Mouse (Mus musculus) right cerebral cortex, adult 18-20 months (tissue): ENCODE measurements at regions not wholly inside any gene's neighbourhood (a gene's known extent, or its start where the extent isn't known, plus 50 kb on each side); places are given as distances from the start of the nearest gene placed in this dataset.

Experiments
- DNase-seq: peaks from one replicate; pipeline ENCODE4 v3.0.0; 2022; ENCODE audit warnings: mixed read lengths

- no peak for DNase-seq
These were observed 172.8 kb upstream of the Rnd3 start for GRCm38 (mm10) chr2:51321676-51322075.

DNA sequence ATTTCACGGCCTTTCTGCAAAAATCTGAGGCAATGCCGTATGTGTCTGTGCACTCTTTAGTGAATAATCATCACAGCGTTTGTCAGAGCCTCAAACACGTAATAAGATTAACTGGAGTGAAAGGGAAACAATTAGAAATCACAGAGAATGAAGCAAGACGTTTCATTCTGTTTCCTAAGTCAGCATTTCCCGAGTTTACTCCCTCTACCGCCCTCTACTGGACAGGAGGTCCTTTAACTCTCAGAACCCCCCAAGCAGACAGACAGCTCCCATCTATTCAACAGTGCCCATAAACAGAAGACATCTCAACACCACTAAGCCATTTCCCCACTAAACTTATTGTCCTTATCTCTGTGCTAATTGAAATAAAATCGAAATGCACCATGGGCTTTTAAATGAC is 167.5 kb upstream of the Rnd3 start:
- DNase-seq: no peak

- DNase-seq: no peak
These were observed 164.5 kb upstream of the Rnd3 start for GRCm38 (mm10) chr2:51313414-51313813.

GRCm38 (mm10) chr2:51306257-51306656 is 157.3 kb upstream of the Rnd3 start:
- no peak for DNase-seq

GRCm38 (mm10) chr2:51305411-51305810 is 156.5 kb upstream of the Rnd3 start:
- no peak for DNase-seq

GRCm38 (mm10) chr2:51304694-51305093 is 155.8 kb upstream of the Rnd3 start:
- DNase-seq: no peak

DNA sequence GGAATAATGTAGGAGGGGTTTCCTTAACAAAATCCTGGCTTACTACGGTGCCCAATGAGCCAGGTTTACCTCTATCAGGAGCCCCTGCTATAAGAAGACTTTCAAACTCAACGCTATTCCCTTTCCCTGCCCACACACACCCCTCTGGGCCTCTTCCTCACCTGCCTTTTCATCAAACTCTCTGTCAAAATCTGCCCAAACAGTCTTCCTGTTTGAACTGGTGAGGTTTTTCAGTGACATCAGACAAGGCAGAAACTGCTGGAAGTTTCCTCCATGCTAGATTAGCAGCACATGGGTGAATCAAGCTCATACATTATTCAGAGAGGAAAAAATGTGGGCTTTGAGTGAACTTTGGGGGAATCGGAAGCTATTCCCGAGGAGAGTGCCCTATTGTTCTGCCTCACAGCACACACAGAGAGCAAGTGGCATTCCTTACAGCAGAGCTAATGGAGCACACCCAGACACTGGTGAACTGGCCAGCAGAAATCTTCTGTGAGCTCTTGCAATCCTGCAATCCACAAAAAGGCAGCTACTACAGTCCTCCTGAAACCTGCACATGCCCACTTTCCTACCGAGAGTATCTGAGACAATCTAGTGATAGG is 141.8 kb upstream of the Rnd3 start:
- DNase-seq: no peak

DNA sequence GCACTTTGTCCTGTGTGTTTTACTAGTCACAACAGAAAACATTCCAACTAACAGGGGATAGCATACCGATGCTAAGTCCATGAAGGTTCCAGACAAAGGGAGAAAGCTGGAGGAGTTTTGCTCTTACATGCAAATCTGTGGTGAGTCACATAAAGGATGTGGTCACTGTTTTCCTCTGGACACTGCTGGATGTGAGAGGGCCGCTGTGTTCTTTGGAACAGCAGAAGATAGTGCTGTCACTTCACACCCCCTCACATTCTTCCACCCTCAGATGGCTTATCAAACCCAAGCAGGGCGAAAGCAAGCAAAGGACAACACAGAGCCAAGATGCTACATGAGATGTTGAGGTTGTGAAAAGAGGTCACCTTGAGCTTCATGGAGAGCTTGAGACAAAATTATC is 139.8 kb upstream of the Rnd3 start:
- DNase-seq: no peak

- DNase-seq: no peak
These were observed 136.7 kb upstream of the Rnd3 start for GRCm38 (mm10) chr2:51285632-51286031.

GRCm38 (mm10) chr2:51284781-51285225 is 135.9 kb upstream of the Rnd3 start:
- DNase-seq: no peak

DNA sequence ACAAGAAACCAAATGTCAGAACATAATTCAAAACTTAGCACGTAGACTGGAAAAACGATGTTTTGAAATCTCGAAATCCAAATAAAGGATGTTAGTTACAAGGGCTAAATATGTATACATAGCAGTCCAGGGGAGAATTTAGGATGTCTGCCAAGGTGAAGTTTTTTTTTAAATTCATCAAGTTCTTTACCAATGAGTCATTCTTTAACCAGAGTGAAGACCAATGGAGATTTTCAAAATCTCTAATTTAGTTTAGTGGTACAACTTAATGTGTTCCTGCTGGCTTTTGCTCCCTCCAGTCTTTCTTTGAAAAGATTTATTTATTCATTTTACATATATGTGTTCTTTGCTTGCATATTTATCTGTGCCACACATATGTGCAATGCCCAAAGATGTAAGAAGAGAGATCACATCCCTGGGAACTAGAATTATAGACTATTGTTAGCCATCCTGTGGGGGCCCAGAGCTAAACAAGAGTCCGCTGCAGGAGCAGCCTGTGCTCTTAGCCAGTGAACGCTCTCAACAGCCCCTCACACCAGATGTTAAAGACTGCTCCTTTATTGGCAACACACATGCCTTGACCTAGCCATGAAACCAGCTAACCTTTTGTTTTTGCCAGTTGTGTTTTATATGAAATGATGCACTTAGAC is 130.6 kb upstream of the Rnd3 start:
- DNase-seq: no peak

DNA sequence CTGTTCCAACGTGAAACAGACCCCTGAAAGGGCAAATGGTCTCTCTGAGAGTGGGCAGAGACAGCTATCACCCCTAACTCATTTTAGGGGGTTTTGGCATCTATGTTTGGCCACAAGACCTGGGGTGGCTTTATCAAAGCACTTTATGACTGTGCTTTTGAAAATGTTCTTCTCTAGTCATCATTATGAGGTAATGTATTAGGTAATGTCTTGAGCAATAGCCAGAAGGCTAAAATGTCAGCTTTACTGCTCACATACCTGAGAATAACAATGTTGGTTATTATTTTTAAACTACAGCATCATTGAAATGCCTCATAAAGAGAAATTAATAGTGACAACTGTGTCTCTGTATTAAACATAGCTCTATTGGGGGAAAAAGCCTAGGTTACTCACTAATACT is 129.9 kb upstream of the Rnd3 start:
- no peak for DNase-seq

GRCm38 (mm10) chr2:51278356-51278755 is 129.4 kb upstream of the Rnd3 start:
- no peak for DNase-seq

- no peak for DNase-seq
These were observed 127.7 kb upstream of the Rnd3 start for GRCm38 (mm10) chr2:51276591-51276990.

DNA sequence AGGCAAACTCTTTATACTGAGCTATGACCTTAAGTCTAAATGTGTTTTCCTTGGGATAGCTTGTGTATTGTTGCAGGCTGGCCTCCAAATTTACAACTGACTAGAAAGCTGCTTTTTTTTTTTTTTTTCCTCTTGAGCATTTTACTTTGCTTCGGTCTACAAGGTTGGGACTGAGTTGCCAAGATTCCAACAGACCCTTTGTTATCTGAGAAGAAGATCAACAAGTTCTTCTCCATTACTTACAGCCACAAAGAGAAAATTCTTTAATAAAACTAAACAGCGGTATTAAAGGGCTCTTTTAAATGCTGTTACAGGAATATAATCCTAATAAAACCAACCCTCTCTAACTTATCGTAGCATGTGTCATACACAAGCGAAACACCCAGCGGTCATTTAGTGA is 124.4 kb upstream of the Rnd3 start:
- DNase-seq: no peak

DNA sequence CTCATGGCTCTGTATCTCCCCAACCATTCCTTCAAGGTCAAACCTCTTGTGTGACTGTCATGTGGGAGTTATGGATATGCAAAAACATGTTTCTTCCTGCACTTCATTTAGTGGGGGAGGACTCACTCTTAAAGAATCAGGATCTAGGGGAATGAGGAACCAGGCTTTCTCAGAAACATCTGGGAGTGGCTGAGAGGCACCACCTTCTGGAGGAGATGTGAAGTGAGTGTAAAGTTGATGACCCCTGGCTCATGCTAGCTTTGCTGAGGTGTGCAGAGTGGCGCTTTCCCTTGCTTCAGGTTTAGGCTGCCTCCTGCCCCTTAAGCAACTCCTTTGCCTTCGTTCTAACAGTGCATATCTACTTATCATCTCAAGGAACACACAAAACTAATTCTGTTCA is 119.6 kb upstream of the Rnd3 start:
- DNase-seq: no peak

- no peak for DNase-seq
These were observed 118.8 kb upstream of the Rnd3 start for GRCm38 (mm10) chr2:51267662-51268061.

DNA sequence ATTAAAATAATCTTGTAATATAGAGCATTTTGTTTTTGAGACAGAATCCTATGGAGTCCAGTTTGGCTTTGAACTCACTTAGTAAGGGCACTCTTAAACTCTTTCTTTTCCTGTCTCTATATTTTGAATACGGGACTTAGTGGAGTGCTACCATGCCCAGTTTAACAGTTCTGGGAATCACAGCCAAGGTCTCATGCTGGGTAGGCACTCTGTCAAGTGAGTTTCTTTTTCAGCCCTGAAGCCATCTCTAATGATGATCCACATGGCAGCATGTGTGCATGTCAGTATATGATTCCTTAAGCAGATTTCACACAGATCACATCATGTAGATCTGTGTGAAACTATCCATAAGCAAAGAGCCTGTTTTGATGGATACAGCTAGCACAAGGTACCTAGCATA is 113.6 kb upstream of the Rnd3 start:
- no peak for DNase-seq

DNA sequence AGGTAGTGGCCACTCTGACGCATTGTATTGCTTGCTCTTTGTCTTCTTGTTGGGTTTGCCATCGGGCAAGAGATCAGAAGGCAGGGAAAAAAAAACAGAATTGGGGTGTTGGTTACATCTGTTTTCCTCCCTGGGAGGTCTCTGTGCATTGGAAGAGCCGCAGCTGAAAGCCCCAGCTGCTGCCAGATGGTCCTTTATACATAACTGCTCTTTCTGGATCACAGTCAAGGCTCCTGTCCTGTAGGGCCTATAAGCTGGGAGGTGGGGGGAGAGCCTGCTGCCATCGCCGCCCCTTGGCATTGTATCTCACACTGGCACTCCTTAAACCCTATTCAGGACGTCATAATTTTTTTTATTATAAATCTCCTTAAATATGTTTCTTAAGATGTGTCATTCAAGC is 101.9 kb upstream of the Rnd3 start:
- no peak for DNase-seq

DNA sequence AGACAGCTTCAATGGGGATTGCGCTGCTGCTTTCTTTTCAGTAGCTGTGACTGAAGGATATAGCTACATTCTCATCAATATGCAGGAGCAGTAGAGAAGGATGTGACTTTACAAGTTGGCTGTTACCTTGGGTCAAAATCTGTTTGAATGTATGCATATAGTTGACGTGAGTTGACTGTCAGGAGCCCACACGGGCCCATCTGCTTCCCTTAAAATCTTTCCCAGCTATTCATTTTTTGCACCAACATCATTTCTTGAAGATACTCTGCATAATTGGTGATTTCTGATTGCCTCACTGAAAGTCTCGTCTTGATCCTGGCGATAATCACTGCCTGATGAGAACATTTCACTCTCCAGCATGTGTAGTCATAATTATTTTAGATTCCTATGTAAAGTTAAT is 92.7 kb upstream of the Rnd3 start:
- peak; percentile 13 for DNase-seq

DNA sequence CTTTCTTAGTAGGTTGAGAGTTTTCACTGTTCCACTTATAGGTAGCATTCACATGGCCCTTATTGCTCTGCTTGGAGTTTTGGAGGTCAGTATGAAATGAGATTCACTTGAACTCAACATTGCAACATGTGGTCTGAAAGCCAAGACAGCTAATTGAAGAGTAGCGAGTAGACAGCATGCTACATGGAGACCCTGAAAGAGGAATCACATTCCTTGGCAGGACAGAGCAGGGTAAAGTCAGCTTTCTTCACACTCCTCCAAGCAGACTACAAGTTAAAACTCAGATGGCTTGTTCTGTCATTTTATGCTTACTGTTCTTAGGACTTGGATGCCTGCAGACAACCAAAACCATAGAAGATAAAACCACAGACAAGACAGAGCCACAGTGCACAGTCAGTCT is 91.1 kb upstream of the Rnd3 start:
- no peak for DNase-seq

GRCm38 (mm10) chr2:51238992-51239391 is 90.1 kb upstream of the Rnd3 start:
- DNase-seq: no peak

- DNase-seq: no peak
These were observed 89.4 kb upstream of the Rnd3 start for GRCm38 (mm10) chr2:51238131-51238931.

- DNase-seq: no peak
These were observed 88.5 kb upstream of the Rnd3 start for GRCm38 (mm10) chr2:51237451-51237850.
